Mouse (Mus musculus): ENCODE data around the gene Wdfy1.

The Wdfy1 gene

GRCm38 (mm10) chr1:79775927-79776458, at the start of gene Wdfy1, which contains the start of gene Mrpl44:
TSS of gene Wdfy1 (minus strand) at chr1:79776143.
TSS of gene Mrpl44 (plus strand) at chr1:79776018.
- DNase-seq = peak; percentile 97 to 100

DNA sequence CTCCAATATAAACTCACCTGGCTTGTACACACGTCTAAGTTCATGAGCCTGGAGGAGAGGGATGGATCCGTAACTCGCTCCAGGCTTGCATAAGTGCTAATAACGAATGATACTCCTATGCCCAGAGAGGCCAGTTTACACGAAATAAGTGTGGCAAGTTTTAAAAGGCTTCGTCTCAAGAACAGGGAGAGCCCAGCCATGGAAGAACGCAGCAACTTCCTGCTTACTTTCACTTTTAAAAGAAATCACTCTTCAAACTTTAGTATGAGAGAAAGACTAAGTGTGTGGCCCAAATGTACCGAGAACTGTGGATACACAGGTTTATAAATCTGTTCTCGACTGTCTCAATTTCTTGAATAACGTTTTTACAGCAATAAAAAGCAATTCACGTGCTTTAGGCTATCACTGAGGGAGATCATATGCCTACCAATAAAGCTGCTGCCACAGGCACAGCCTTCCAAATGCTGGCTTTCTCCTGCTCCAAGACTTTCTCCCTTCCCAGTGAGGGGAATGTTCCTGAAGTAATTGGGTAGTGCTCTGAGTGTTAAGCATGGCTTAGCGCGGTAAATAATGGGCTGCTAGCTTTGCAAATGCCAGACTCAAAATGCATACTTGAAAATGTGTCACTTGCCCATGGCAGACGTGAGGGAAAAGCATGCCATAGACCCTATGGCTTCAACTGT, 48.1 kb upstream of the Wdfy1 start:
- DNase-seq = no peak

- DNase-seq = peak; percentile 12 to 49
These were observed 47.0 kb upstream of the Wdfy1 start for GRCm38 (mm10) chr1:79822806-79823525.

DNA sequence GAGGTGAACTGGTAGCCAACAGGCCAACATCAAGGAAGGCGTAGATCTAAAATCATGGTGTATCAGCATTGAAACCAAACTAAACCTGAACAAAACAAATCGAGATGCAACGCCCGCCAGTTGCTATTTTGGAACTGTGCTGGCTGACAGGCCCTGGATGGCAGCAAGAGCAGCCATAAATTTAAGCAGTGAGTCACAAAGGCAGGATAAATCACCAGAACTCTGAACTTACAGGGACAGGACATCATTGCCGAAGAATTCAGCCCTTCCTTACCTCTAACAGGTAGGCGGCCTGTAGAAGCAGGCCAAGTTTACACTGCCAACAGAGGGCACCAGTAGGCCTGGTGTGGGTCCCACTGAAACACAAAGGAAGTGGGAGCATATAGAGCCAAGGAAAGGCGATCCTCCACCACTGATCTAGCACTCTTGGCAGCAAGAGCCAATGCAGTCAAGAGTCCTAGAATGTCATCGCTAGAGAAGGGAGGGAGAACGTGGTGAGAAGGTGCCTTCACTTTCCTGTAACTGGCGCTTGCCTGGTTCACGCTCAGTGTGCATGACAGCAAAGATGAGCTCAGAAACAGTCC, 43.4 kb upstream of the Wdfy1 start:
- no peak for DNase-seq

DNA sequence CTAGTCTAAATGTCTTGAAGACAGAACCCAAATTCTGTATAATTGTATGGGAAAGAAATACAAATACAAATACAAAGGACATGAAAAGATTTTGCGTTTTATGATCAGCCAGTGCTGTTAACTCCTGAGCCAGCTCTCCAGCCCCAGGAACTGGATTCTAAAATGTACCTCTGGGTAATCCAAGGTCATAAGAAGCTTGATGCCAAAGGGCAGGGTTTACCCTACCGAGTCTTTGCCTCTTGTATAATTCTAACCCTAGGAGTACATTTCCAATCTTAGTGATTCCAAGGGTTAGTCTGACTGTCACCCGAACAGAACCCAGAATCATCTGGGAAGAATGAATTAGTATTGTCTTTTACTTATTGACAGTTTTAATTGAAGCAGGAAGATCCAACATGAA, 39.5 kb upstream of the Wdfy1 start:
- no peak for DNase-seq

DNA sequence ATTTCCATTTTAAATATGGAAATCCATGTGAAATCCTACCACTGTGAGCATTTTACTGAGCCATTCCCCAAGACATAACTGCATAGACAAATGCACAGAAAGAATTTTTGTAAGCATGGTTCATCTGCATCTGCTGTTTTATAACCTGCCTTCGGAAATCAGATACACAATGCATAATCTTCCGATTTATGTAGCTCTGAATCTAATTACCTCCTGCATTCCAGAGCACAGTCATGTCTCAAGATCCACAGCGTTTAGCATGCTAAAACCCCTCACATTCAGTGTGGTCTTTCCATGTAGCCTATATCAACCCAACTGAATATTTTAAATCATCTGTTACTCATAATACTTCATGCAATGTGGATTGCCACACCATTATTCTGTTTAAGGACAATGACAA, 33.5 kb upstream of the Wdfy1 start:
- no peak for DNase-seq

GRCm38 (mm10) chr1:79806865-79807264, 30.9 kb upstream of the Wdfy1 start:
- peak in 1 of 2 experiments; percentile 6 for DNase-seq

DNA sequence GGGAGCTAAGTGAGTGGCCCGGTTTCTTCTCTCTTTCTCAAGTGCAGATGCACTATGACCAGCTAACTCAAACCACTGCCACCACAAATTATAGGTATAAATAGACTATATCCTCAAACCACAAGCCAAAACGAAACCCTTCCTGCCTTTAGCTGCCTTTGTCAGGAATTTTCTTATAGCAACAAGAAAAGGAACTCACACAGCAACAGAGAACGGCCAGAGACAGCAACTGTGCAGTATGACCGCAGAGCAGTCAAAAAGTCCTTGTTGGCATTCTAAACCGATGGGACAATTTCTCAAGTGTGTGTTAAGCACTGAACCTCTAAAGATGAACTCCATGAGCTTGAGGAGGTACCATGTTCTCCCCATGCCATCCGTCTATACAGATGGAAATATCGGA, 27.7 kb upstream of the Wdfy1 start:
- DNase-seq = no peak

GRCm38 (mm10) chr1:79802858-79803427, 27.0 kb upstream of the Wdfy1 start:
- no peak for DNase-seq

DNA sequence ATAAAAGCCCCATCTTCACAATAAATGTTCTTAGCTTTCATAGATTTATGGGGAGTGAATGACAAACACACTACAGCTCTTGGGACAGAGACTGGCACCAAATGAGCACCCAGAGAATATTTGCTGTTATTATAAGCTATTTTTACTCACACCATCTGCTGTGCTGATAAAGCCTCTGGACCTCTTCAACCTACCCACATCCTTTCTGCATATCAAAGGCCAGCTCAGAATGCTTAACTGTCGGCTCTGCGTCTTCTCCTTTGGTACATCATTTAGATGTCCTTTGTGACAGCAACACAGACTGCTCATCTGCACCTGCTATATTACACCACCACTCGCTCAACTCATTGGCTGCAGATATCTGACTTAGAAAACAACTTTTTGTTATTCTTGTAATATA, 21.1 kb upstream of the Wdfy1 start:
- DNase-seq = no peak

DNA sequence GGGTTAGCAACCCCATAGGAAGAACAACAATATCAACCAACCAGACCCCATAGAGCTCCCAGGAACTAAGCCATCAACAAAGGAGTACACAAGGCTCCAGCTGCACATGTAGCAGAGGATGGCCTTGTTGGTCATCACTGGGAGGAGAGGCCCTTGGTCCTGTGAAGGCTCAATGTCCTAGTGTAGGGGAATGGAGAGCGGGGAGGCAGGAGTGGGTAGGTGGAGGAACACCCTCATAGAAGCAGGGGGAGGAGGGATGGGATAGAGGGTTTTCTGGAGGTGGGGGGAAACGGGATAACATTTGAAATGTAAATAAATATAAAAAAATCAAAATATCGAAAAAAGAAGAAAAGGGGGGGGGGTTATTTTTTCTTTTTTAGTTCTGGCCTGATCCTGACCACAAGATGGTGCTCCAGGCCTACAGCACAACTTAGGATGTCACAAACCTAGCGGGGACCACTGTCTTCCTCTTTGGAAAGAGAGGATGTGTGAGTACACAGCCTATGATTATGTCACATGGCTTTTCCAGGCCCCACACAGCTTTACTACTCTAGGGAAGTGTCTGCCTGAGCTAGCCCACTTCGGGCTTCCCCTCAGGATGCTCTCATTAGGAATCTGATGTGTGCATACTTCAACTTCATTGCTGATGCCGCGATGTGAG, 10.5 kb upstream of the Wdfy1 start:
- DNase-seq = peak in 1 of 2 experiments; percentile 22

DNA sequence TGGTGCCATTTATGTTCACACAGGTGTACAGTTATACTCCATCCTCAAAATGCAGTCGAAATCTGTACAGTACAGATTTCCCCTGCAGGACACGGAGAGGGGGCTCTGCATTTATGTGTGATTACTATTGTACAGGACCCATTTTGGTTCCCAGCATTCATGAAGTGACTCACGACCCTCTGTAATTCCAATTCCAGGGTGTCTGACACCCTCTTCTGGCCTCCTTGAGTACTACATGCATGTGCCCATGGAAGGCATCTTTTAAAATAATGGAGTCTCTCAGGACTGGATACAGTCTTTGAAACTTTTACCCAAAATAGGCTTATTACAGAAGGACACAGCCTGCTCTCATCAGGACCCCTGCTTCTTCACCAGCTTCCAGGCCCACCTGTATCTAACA, 6.5 kb upstream of the Wdfy1 start:
- peak in 1 of 2 experiments; percentile 13 for DNase-seq

- DNase-seq = no peak
These were observed 2.1 kb upstream of the Wdfy1 start for GRCm38 (mm10) chr1:79778011-79778410.

DNA sequence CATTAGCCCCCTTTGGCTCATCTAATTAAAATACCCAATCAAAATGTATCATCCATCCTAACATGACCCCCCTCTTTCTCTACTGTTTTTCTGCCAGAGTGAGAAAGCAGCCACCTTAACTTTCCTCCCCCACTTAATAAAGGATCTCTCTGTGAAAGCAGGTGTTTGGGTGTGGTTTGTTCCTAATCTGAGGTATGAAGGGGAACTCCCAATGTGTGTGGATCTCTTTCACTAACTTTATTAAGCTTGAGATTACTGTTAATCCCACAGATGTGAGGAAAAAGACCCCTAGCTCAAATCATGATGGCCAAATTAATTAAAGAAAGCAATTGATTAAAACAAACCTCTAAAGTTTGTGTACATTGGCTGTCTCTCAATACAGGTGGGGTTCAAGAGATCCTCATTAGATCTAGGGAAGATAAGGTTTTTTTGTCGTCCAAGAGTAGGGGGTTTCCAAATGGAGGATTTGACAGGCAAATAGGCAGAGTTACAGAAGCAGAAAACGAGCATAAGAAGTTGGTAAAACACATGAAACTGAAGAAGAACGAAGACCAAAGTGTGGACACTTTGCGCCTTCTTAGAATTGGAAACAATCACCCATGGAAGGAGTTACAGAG, 1.7 kb downstream of the Wdfy1 start:
- no peak for DNase-seq

DNA sequence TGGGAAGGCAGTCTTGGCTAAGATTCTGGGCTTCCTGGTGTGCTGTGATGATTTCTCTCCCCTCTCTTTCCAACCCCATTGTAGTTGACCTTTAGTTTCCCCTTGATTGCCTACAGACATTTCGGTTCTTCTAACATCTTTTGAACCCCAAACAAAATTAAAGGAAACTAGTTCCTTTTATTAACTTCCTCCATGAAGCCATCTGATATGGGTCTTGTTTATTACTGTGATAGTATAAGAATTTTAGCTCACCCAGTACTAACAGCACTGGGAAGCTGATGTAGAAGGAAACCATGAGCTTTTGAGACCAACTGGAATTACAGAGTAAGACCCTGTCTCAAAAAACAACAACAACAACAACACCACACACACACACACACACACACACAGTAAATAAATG, 7.7 kb downstream of the Wdfy1 start:
- DNase-seq = no peak

DNA sequence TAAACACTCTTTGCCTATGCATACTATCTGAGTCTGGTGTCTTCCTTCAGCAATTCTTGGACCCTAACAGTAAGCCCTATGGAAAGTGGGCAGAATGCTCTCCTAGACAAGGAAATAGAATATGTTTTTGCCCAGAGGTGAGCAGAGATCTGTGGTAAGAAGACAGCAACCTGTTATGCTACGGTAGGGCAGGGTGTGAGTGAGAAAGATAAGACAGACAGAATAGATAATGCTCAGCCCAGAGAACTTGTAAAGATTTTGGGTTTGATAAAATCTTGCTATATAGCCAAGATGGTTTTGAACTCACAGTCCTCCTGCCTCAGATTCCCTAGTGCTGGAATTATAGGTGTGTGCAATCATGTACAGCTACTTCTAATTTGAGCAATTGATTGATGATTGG, 11.5 kb downstream of the Wdfy1 start:
- no peak for DNase-seq

DNA sequence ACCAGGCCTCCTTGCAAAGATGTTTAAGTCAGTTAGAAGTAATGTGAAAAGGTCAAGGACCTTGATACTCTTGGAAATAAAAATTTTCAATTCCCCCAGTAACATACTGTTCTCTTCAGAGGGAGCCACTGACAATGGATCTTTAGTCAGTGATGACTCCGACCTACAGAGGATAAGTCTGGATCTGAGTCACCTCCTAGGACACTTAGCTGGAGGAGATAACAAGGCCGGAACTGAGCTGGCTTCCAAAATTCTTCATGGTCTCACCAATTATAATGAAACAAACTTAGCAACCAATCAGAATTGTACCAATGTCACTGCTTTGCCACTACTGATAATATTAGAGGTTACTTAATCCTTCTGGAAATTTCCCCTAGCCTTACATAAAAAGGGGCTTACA, 11.9 kb downstream of the Wdfy1 start:
- DNase-seq = no peak

DNA sequence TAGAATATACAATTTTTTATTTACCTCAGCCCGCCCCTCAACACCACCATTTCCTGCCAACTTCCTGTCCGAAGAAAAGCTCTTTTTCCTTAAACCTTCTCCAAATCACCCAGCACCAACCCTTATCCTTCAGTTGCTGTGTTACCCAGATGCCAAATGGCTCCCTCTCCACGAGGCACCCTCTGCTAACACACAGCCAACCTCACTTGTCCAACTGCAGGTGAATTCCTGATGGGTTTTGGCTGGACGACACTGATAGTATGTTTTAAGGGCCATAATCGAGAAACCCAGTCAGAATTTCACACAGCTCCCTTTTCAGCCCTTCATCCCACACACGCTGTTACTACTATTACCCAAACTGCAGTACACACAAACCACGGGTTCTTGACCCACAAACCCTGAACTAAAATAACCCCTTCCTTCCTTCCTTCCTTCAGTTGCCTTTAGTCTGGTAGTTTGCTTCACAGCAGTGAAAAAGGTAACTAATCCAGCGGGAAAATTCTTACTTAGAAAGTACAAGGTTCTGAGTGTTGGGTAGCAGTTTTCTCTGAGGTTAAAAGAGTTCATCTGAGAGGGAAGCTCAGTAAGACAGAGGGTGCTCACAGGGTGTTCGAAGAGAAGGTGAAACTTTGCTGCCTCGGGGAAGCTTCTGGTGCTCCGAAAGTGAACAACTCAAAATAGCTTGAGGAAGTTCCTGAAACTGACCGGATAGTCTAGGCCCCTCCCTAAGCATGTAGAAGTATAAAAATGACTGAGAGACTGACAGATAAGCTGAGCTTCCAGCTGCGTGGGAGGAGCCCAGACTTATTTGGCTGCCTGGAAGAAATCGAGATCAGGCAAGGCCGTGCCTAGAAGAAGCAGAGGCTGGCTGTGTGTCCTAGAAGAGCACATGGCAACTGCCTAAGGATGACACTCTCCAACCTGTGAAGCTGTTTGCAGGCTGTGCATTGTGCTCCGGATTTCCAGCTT, 13.4 kb downstream of the Wdfy1 start:
- DNase-seq = no peak

DNA sequence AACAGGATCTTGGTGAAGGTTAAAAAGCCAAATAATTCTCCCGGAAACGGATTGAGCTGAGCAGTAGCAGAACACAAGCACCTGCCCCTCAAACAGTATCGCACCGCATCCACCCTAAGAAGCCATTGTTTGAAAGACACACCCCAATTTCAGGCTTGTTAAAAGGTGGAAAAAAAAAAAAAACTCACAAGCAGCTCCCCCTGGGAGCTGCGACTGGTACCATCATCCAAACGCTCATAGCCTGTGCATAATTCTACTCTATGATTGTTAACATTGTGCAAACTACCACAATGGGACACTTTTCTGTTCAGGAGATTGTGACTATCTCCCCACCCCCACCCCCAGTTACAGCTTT, 14.0 kb downstream of the Wdfy1 start:
- no peak for DNase-seq

- DNase-seq = peak; percentile 85 to 92
These were observed 14.6 kb downstream of the Wdfy1 start for GRCm38 (mm10) chr1:79761106-79761916.

Data from cerebellum, postnatal 25 days (tissue).